Mouse (Mus musculus) ES-E14 (cell line): ENCODE measurements around the gene AC161166.1.

Experiments used
- CHD2 ChIP-seq: IDR thresholded peaks from 2 replicates; pipeline ENCODE4 v1.6.1; 2014; ENCODE audit warnings: mild to moderate bottlenecking, low read depth, low read length, inconsistent platforms
- HCFC1 ChIP-seq: IDR thresholded peaks from 2 replicates; pipeline ENCODE4 v1.6.1; 2012; ENCODE audit warnings: low read length, inconsistent platforms, borderline replicate concordance; ENCODE audit not compliant: insufficient read depth
- MAFK ChIP-seq: IDR thresholded peaks from 2 replicates; pipeline ENCODE4 v1.6.1; 2014; ENCODE audit warnings: mild to moderate bottlenecking, low read depth, low read length, inconsistent platforms; ENCODE audit not compliant: insufficient read depth
- ZC3H11A ChIP-seq: IDR thresholded peaks from 2 replicates; pipeline ENCODE4 v1.6.1; 2012; ENCODE audit warnings: low read depth, mild to moderate bottlenecking, inconsistent platforms, low read length, borderline replicate concordance
- ZNF384 ChIP-seq: IDR thresholded peaks from 2 replicates; pipeline ENCODE4 v1.6.1; 2012; ENCODE audit warnings: low read depth, low read length, inconsistent platforms

- TF ChIP-seq ZNF384: no peak
- no peak for TF ChIP-seq ZC3H11A
- no peak for TF ChIP-seq CHD2
- TF ChIP-seq MAFK: no peak
- no peak for TF ChIP-seq HCFC1
Measured at GRCm38 (mm10) chr7:24500929-24501328, 11.3 kb downstream of the AC161166.1 start.
